Mouse (Mus musculus) MEL (cell line): ENCODE results near the gene Prpsap1.
A peak's percentile ranks its signal among the peaks of the same experiment; 100 is the strongest.

Experiments
- CHD2 ChIP-seq: IDR thresholded peaks from 2 replicates; pipeline ENCODE4 v1.6.1; 2011; ENCODE audit warnings: low read length, improper control_type of control experiment
- CTCF ChIP-seq, 3 experiments: IDR thresholded peaks in 2 of 3; conservative IDR thresholded peaks in 1 of 3; 2 replicates each; pipeline ENCODE4 v1.5.1; 2011 to 2012; ENCODE audit warnings: low read length in 3 of 3, low read depth in 2 of 3, mild to moderate bottlenecking in 2 of 3, improper control_type of control experiment in 1 of 3, inconsistent platforms in 1 of 3, mixed read lengths in 1 of 3, moderate library complexity in 1 of 3; ENCODE audit not compliant: control insufficient read depth in 1 of 3, insufficient read depth in 1 of 3, poor library complexity in 1 of 3, severe bottlenecking in 1 of 3
- ETS1 ChIP-seq: IDR thresholded peaks from 2 replicates; pipeline ENCODE4 v1.6.1; 2012; ENCODE audit warnings: low read depth, mild to moderate bottlenecking, inconsistent platforms, low read length, improper control_type of control experiment, moderate library complexity
- GATA1 ChIP-seq: IDR thresholded peaks from 2 replicates; pipeline ENCODE4 v1.6.1; 2011; ENCODE audit warnings: low read depth, low read length, improper control_type of control experiment
- MAFK ChIP-seq: IDR thresholded peaks from 2 replicates; pipeline ENCODE4 v1.6.1; 2011; ENCODE audit warnings: low read depth, mild to moderate bottlenecking, low read length, improper control_type of control experiment, borderline replicate concordance
- MAZ ChIP-seq: IDR thresholded peaks from 2 replicates; pipeline ENCODE4 v1.6.1; 2012; ENCODE audit warnings: low read depth, mild to moderate bottlenecking, inconsistent platforms, low read length, improper control_type of control experiment
- MYC ChIP-seq: IDR thresholded peaks from 2 replicates; pipeline ENCODE4 v1.6.1; 2011; ENCODE audit warnings: low read depth, mild to moderate bottlenecking, low read length, improper control_type of control experiment, moderate library complexity
- NRF1 ChIP-seq: IDR thresholded peaks from 2 replicates; pipeline ENCODE4 v1.6.1; 2014; ENCODE audit warnings: low read depth, mild to moderate bottlenecking, inconsistent platforms, low read length, improper control_type of control experiment, moderate library complexity; ENCODE audit not compliant: poor library complexity, insufficient read depth, severe bottlenecking
- POLR2A ChIP-seq, 2 experiments: IDR thresholded peaks; 2 replicates each; pipeline ENCODE4 v1.6.1; 2011 to 2012; ENCODE audit warnings: low read length in 2 of 2, mild to moderate bottlenecking in 2 of 2, control low read depth in 1 of 2, improper control_type of control experiment in 1 of 2, low read depth in 1 of 2, moderate library complexity in 1 of 2; ENCODE audit not compliant: control insufficient read depth in 1 of 2, insufficient read depth in 1 of 2, poor library complexity in 1 of 2
- POLR2AphosphoS2 ChIP-seq: IDR thresholded peaks from 2 replicates; pipeline ENCODE4 v1.6.1; 2011; ENCODE audit warnings: low read length, improper control_type of control experiment
- RCOR1 ChIP-seq: IDR thresholded peaks from 2 replicates; pipeline ENCODE4 v1.6.1; 2012; ENCODE audit warnings: low read depth, mild to moderate bottlenecking, inconsistent platforms, low read length, improper control_type of control experiment
- SIN3A ChIP-seq: IDR thresholded peaks from 2 replicates; pipeline ENCODE4 v1.6.1; 2012; ENCODE audit warnings: low read length, improper control_type of control experiment, inconsistent platforms
- TCF12 ChIP-seq: IDR thresholded peaks from 2 replicates; pipeline ENCODE4 v1.6.1; 2014; ENCODE audit warnings: low read depth, mild to moderate bottlenecking, inconsistent platforms, low read length, improper control_type of control experiment, moderate library complexity

- TF ChIP-seq TCF12 (no peak), MYC (no peak), CTCF (IDR thresholded peaks at IDR 0.05 in 2 of 3, conservative IDR thresholded peaks at IDR 0.05 in 1 of 3; ENCODE audit: control insufficient read depth in 1 of 3, insufficient read depth in 1 of 3, low read depth in 2 of 3, low read length in 3 of 3, poor library complexity in 1 of 3, severe bottlenecking in 1 of 3) (peak in 2 of 3 experiments; percentile 29 to 43; a peak in 3 of 6 replicates), POLR2A (IDR thresholded peaks at IDR 0.05; ENCODE audit: control insufficient read depth in 1 of 2, insufficient read depth in 1 of 2, low read depth in 1 of 2, low read length in 2 of 2, poor library complexity in 1 of 2) (peak; percentile 40 to 43; a peak in 2 of 4 replicates), GATA1 (no peak), MAFK (no peak), NRF1 (no peak), POLR2AphosphoS2 (no peak), MAZ (peak; percentile 91), RCOR1 (no peak), CHD2 (no peak), SIN3A (peak; percentile 82), ETS1 (no peak; the same call in 1 of the 2 replicates)
Measured at GRCm38 (mm10) chr11:116532810-116533338, 38.9 kb upstream of the Prpsap1 start.
